Mouse (Mus musculus) kidney, postnatal 0 days (tissue): ENCODE data around the gene Tusc2. TPM values are rescaled to one million over a fixed set of nuclear protein-coding genes. Genes with fewer than 3 reads are reported as not detected.

Source experiments
- ATAC-seq: fragments of 200-750 bp; cut with Nextera tagmentation; replicated peaks from 2 replicates; pipeline ENCODE4 v1.8.0; 2017; ENCODE audit warnings: low read depth, moderate number of reproducible peaks, moderate TSS enrichment, moderate library complexity; ENCODE audit not compliant: low FRiP score
- DNase-seq: peaks from one replicate; pipeline ENCODE4 v3.0.0-alpha.2; 2016; ENCODE audit warnings: low spot score
- H3K27ac ChIP-seq: fragments of 300-500 bp; sonication (generic); 2 replicates; pipeline ENCODE4 v1.5.1; 2014; ENCODE audit warnings: mild to moderate bottlenecking
- H3K27me3 ChIP-seq: fragments of 300-500 bp; sonication (generic); 2 replicates; pipeline ENCODE4 v1.6.1; 2014; ENCODE audit warnings: low read length, mixed read lengths; ENCODE audit not compliant: insufficient read depth
- H3K36me3 ChIP-seq: fragments of 300-500 bp; sonication (generic); 2 replicates; pipeline ENCODE4 v1.6.1; 2014; ENCODE audit warnings: low read length, mixed read lengths; ENCODE audit not compliant: insufficient read depth
- H3K4me1 ChIP-seq: fragments of 300-500 bp; sonication (generic); replicated peaks from 2 replicates; pipeline ENCODE4 v1.6.1; 2014; ENCODE audit warnings: antibody characterized with exemption, low read length, mixed read lengths; ENCODE audit not compliant: insufficient read depth
- H3K4me2 ChIP-seq: fragments of 300-500 bp; sonication (generic); 2 replicates; pipeline ENCODE4 v1.6.1; 2014; ENCODE audit warnings: mild to moderate bottlenecking, low read length, moderate library complexity, mixed read lengths
- H3K4me3 ChIP-seq: fragments of 300-500 bp; sonication (generic); replicated peaks from 2 replicates; pipeline ENCODE4 v1.5.1; 2014; ENCODE audit warnings: low read depth, low read length
- H3K9ac ChIP-seq: fragments of 300-500 bp; sonication (generic); 2 replicates; pipeline ENCODE4 v1.6.1; 2014; ENCODE audit warnings: low read depth, low read length
- H3K9me3 ChIP-seq: fragments of 300-500 bp; sonication (generic); replicated peaks from 2 replicates; pipeline ENCODE4 v1.6.1; 2016; ENCODE audit warnings: low read length, inconsistent platforms, mixed read lengths
- CTCF ChIP-seq: IDR thresholded peaks from 2 replicates; pipeline ENCODE4 v1.5.1; 2016; ENCODE audit warnings: antibody characterized with exemption, low read depth, mild to moderate bottlenecking, moderate library complexity
- WGBS: fragments of 180-500 bp; shearing (Covaris S2); extraction: QIAGEN DNeasy Blood & Tissue Kit; methylation state at CpG from one replicate; pipeline ENCODE4 v1.1.7; 2014; 5-methylcytosine and 5-hydroxymethylcytosine counted together
- polyA plus RNA-seq: library from polyadenylated mRNA; unstranded; fragments of >200 nt; fragmentation: Nextera tagmentation; extraction: Ambion mirVana; gene quantifications from 2 replicates; pipeline ENCODE4 v1.2.1, GENCODE M21; 2015

The Tusc2 gene
- polyA plus RNA-seq, 1 experiment from 2014 or later: 53.0 TPM

GRCm38 (mm10) chr9:107544196-107544700 is 18.8 kb upstream of the Tusc2 start:
- ATAC-seq: no peak

GRCm38 (mm10) chr9:107544729-107545128 is 18.3 kb upstream of the Tusc2 start:
- no peak for TF ChIP-seq CTCF
- no peaks in the 10 kb centered on the region for H3K27me3 ChIP-seq
- no peak overlapping the region for H3K27ac ChIP-seq
- 94% methylated on average over 12 of the region's 12 CpGs for WGBS
- H3K9me3 ChIP-seq: no peaks in the 10 kb centered on the region
- ATAC-seq (no peak), DNase-seq (no peak)
- peaks cover 9% of the 10 kb centered on the region; the same call in 1 of the 2 replicates for H3K36me3 ChIP-seq
- no peak overlapping the region for H3K4me2 ChIP-seq
- no peak overlapping the region for H3K4me3 ChIP-seq
- H3K9ac ChIP-seq: no peak overlapping the region
- peaks cover 20% of the 10 kb centered on the region; the same call in 1 of the 2 replicates for H3K4me1 ChIP-seq

More at GRCm38 (mm10) chr9:107544196-107544700, 18.8 kb upstream of the Tusc2 start:
- Histone ChIP-seq H3K9me3 (no peaks in the 10 kb centered on the region), H3K36me3 (peaks cover 13% of the 10 kb centered on the region; the same call in 1 of the 2 replicates), H3K27me3 (no peaks in the 10 kb centered on the region), H3K27ac (no peak overlapping the region), H3K4me1 (peaks cover 20% of the 10 kb centered on the region; the same call in 1 of the 2 replicates), H3K4me2 (no peak overlapping the region), H3K4me3 (no peak overlapping the region), H3K9ac (no peak overlapping the region)
- WGBS: 95% methylated on average over 17 of the region's 17 CpGs
- DNase-seq: no peak
- TF ChIP-seq CTCF: no peak

GRCm38 (mm10) chr9:107545199-107545598 is 17.9 kb upstream of the Tusc2 start:
- 84% methylated on average over 10 of the region's 10 CpGs for WGBS
- H3K27me3 ChIP-seq: no peaks in the 10 kb centered on the region

GRCm38 (mm10) chr9:107545602-107546001 is 17.5 kb upstream of the Tusc2 start:
- H3K4me3 ChIP-seq: no peak overlapping the region
- DNase-seq: peak; percentile 80
- no peaks in the 10 kb centered on the region for H3K9me3 ChIP-seq
- H3K4me1 ChIP-seq: peaks cover 21% of the 10 kb centered on the region; the same call in 1 of the 2 replicates
- WGBS: 11% methylated on average over 3 of the region's 3 CpGs
- no peak overlapping the region for H3K27ac ChIP-seq
- ATAC-seq: no peak
- no peak overlapping the region for H3K4me2 ChIP-seq
- no peak overlapping the region for H3K9ac ChIP-seq
- peak; percentile 96 for TF ChIP-seq CTCF
- 0 out of 2 replicates have a peak, but pooled peaks cover 8% of the 10 kb centered on the region for H3K36me3 ChIP-seq
- no peaks in the 10 kb centered on the region for H3K27me3 ChIP-seq

More at GRCm38 (mm10) chr9:107545199-107545598, 17.9 kb upstream of the Tusc2 start:
- no peak for TF ChIP-seq CTCF
- Histone ChIP-seq H3K4me1 (peaks cover 20% of the 10 kb centered on the region; the same call in 1 of the 2 replicates), H3K4me2 (no peak overlapping the region), H3K9ac (no peak overlapping the region), H3K36me3 (0 out of 2 replicates have a peak, but pooled peaks cover 8% of the 10 kb centered on the region), H3K4me3 (no peak overlapping the region), H3K9me3 (no peaks in the 10 kb centered on the region), H3K27ac (no peak overlapping the region)
- ATAC-seq (no peak), DNase-seq (no peak)

GRCm38 (mm10) chr9:107547026-107547425 is 16.0 kb upstream of the Tusc2 start, which contains the start of gene Zmynd10:
Gene Zmynd10 (plus strand): TSS chr9:107547298.
- H3K27ac ChIP-seq: peak within 1 kb of the TSS; percentile 60; the same call in 1 of the 2 replicates
- ATAC-seq (peak; percentile 56), DNase-seq (peak; percentile 95)
- no peaks in the 10 kb centered on the region for H3K27me3 ChIP-seq
- TF ChIP-seq CTCF: no peak
- no peak within 1 kb of the TSS; the same call in 1 of the 2 replicates for H3K4me3 ChIP-seq
- 2% methylated on average over 20 of the region's 20 CpGs for WGBS
- H3K9me3 ChIP-seq: no peaks in the 10 kb centered on the region
- peaks cover 26% of the 10 kb centered on the region for H3K4me1 ChIP-seq
- peak within 1 kb of the TSS; percentile 53 for H3K4me2 ChIP-seq
- 0 out of 2 replicates have a peak, but pooled peaks cover 8% of the 10 kb centered on the region for H3K36me3 ChIP-seq
- no peak within 1 kb of the TSS for H3K9ac ChIP-seq

DNA sequence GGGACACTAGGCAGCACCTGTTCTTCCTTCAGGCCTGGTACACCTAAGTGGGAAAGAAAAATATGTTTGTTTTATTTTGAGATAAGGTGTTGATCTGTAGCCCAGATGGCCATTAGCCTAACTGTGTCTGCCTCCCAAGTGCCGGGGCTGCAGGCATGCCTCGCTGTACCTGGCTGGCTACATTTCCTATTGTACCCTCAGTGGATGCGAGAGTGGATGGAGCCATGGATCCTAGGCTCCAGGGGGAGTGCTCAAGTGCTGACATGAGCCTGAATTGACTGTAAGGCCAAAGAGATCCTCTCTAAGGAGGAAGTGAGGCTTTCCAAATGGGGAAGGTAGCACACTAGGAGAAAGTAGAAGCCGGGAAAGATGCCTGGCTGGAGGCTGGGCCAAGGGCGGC is 15.1 kb upstream of the Tusc2 start:
- H3K4me2 ChIP-seq: no peak overlapping the region
- no peak overlapping the region for H3K9ac ChIP-seq
- no peak for DNase-seq
- no peak for ATAC-seq
- WGBS: 79% methylated on average over 5 of the region's 5 CpGs
- peaks cover 32% of the 10 kb centered on the region for H3K4me1 ChIP-seq
- no peak for TF ChIP-seq CTCF
- H3K4me3 ChIP-seq: no peak overlapping the region
- no peak overlapping the region for H3K27ac ChIP-seq
- 0 out of 2 replicates have a peak, but pooled peaks cover 8% of the 10 kb centered on the region for H3K36me3 ChIP-seq
- H3K9me3 ChIP-seq: no peaks in the 10 kb centered on the region
- no peaks in the 10 kb centered on the region for H3K27me3 ChIP-seq
